In genomic region chr17:71697896-71698618, GRCm38 (mm10) we compare ENCODE assay signal across 14 mouse cellular contexts. TPM values are rescaled to one million over a fixed set of nuclear protein-coding genes. Genes with fewer than 3 reads are reported as not detected.
DNase-seq lines count a peak whose midpoint lies in the region; ATAC-seq and TF ChIP-seq lines count a peak whose summit lies in the region.
"Had no signal": no experiment of that assay in that cellular context is flagged by ENCODE, and none has a peak within 500 bp of the region (broad histone marks: within the 10 kb centered on the region; RNA-seq: fewer than 3 reads in every experiment).

No protein-coding gene starts in this region.

- no peak overlapping the region for H3K9ac ChIP-seq in stomach, embryonic 16.5 days (ENCODE audit: low read length)
- H3K9ac ChIP-seq in stomach, postnatal 0 days (ENCODE audit: low read length), result no peak overlapping the region
- no peak overlapping the region for H3K9ac ChIP-seq in heart, embryonic 16.5 days (ENCODE audit: low read length)
- H3K9ac ChIP-seq: forebrain, embryonic 13.5 days; hindbrain, embryonic 12.5 days; liver, embryonic 14.5 days; midbrain, embryonic 13.5 days had no signal

- peaks cover 2% of the 10 kb centered on the region; the same call in 1 of the 2 replicates for H3K4me1 ChIP-seq in stomach, embryonic 16.5 days (ENCODE audit: control insufficient read depth, insufficient read depth, low read length)
- no peaks in the 10 kb centered on the region for H3K4me1 ChIP-seq in stomach, postnatal 0 days (replicated peaks; ENCODE audit: control insufficient read depth, insufficient read depth)
- H3K4me1 ChIP-seq in heart, embryonic 16.5 days (ENCODE audit: control insufficient read depth, insufficient read depth, low read length), result peaks cover 19% of the 10 kb centered on the region

- H3K36me3 ChIP-seq in stomach, embryonic 16.5 days (ENCODE audit: control insufficient read depth, insufficient read depth, low read length), result no peaks in the 10 kb centered on the region
- no peaks in the 10 kb centered on the region for H3K36me3 ChIP-seq in stomach, postnatal 0 days (ENCODE audit: control insufficient read depth, insufficient read depth, low read length)
- H3K36me3 ChIP-seq in heart, embryonic 16.5 days (ENCODE audit: control insufficient read depth, insufficient read depth), result no peaks in the 10 kb centered on the region
- H3K36me3 ChIP-seq: hindbrain, embryonic 12.5 days; midbrain, embryonic 13.5 days had no signal

- no peak overlapping the region for H3K27ac ChIP-seq in stomach, embryonic 16.5 days (ENCODE audit: low read length)
- no peak overlapping the region for H3K27ac ChIP-seq in stomach, postnatal 0 days (replicated peaks)
- H3K27ac ChIP-seq in heart, embryonic 16.5 days (ENCODE audit: low read length), result peak overlapping the region; percentile 91
- H3K27ac ChIP-seq: forebrain, embryonic 13.5 days; hindbrain, embryonic 12.5 days; liver, embryonic 14.5 days; midbrain, embryonic 13.5 days had no signal

- no peaks in the 10 kb centered on the region for H3K27me3 ChIP-seq in stomach, embryonic 16.5 days (ENCODE audit: control insufficient read depth, insufficient read depth, low read length)
- no peaks in the 10 kb centered on the region for H3K27me3 ChIP-seq in stomach, postnatal 0 days (ENCODE audit: control insufficient read depth, insufficient read depth, low read length)
- no peaks in the 10 kb centered on the region for H3K27me3 ChIP-seq in heart, embryonic 16.5 days (ENCODE audit: control insufficient read depth, insufficient read depth, low read length)
- H3K27me3 ChIP-seq: forebrain, embryonic 13.5 days; hindbrain, embryonic 12.5 days; midbrain, embryonic 13.5 days had no signal

- ATAC-seq in stomach, embryonic 16.5 days (ENCODE audit: insufficient read depth, low FRiP score), result 0 out of 2 replicates have a peak, but pooled peaks have one; percentile 15
- no peak for ATAC-seq in stomach, postnatal 0 days (ENCODE audit: low FRiP score, low TSS enrichment)
- peak; percentile 91 for ATAC-seq in heart, embryonic 16.5 days (replicated peaks; ENCODE audit: extremely low read depth, insufficient read depth, low FRiP score)
- ATAC-seq: forebrain, embryonic 13.5 days; midbrain, embryonic 13.5 days had no signal

- no peaks in the 10 kb centered on the region for H3K9me3 ChIP-seq in stomach, embryonic 16.5 days (replicated peaks; ENCODE audit: control insufficient read depth, low read length)
- no peaks in the 10 kb centered on the region for H3K9me3 ChIP-seq in stomach, postnatal 0 days (ENCODE audit: control insufficient read depth, low read length)
- no peaks in the 10 kb centered on the region for H3K9me3 ChIP-seq in heart, embryonic 16.5 days (replicated peaks; ENCODE audit: control insufficient read depth, low read length)
- H3K9me3 ChIP-seq: forebrain, embryonic 13.5 days; hindbrain, embryonic 12.5 days; midbrain, embryonic 13.5 days had no signal

- TF ChIP-seq CTCF in stomach, postnatal 0 days (IDR thresholded peaks at IDR 0.05; ENCODE audit: low read depth), result no peak

- WGBS in stomach, embryonic 16.5 days, result 64% methylated on average over 11 of the region's 11 CpGs
- WGBS in stomach, postnatal 0 days, result 61% methylated on average over 11 of the region's 11 CpGs
- 42% methylated on average over 11 of the region's 11 CpGs for WGBS in heart, embryonic 16.5 days

- H3K4me3 ChIP-seq in stomach, embryonic 16.5 days (replicated peaks; ENCODE audit: low read length), result no peak overlapping the region
- no peak overlapping the region for H3K4me3 ChIP-seq in stomach, postnatal 0 days (ENCODE audit: low read depth, low read length)
- H3K4me3 ChIP-seq in heart, embryonic 16.5 days (ENCODE audit: low read length), result no peak overlapping the region
- H3K4me3 ChIP-seq: forebrain, embryonic 13.5 days; hindbrain, embryonic 12.5 days; midbrain, embryonic 13.5 days had no signal

- no peak for TF ChIP-seq EP300 in stomach, postnatal 0 days (optimal IDR thresholded peaks at IDR 0.05)

- DNase-seq in adrenal gland, postnatal 10 days, result peak; percentile 13
- no peak for DNase-seq in adrenal gland, adult 8-10 months
- DNase-seq in stomach, postnatal 0 days (ENCODE audit: low spot score), result no peak
- DNase-seq in embryo, embryonic 10 days (ENCODE audit: low spot score), result no peak
- no peak for DNase-seq in MN1 (ENCODE audit: low spot score)
- no peak for DNase-seq in cerebellum, adult 11 months
- DNase-seq: thymus, postnatal 14 days had no signal

- H3K4me2 ChIP-seq in stomach, embryonic 16.5 days (ENCODE audit: low read depth, low read length), result no peak overlapping the region
- H3K4me2 ChIP-seq in stomach, postnatal 0 days (replicated peaks; ENCODE audit: low read depth), result no peak overlapping the region
- 0 out of 2 replicates have a peak overlapping the region, but pooled peaks have one; percentile 8 for H3K4me2 ChIP-seq in heart, embryonic 16.5 days (ENCODE audit: low read depth, low read length)
- H3K4me2 ChIP-seq: forebrain, embryonic 13.5 days; hindbrain, embryonic 12.5 days; midbrain, embryonic 13.5 days had no signal

RNA-seq across cellular contexts. Expression of gene Togaram2, which starts 25.0 kb away (rescaled TPM):
- under 1 TPM; 0.27 to 0.33 TPM for total RNA-seq in adrenal gland, postnatal 10 days (2021)
- under 1 TPM in 2 of 4 experiments, not detected in 2; 0.19 to 0.28 TPM for total RNA-seq in adrenal gland, adult 8-10 months (2022)
- 0.75 and 1.2 TPM in 2 replicates for polyA plus RNA-seq in stomach, embryonic 16.5 days (2015; fragmentation: Nextera tagmentation; extraction: Ambion mirVana)
- 0.55 and 0.68 TPM in 2 replicates for polyA plus RNA-seq in stomach, postnatal 0 days (2015; fragmentation: Nextera tagmentation; extraction: Ambion mirVana)
- 2.3 and 3.1 TPM in 2 replicates for polyA plus RNA-seq in heart, embryonic 16.5 days (2015; fragmentation: Nextera tagmentation; extraction: Ambion mirVana)

RNA-seq across cellular contexts. Expression of gene Pcare, which starts 54.6 kb away (rescaled TPM):
- not detected for total RNA-seq in adrenal gland, postnatal 10 days (2021)
- not detected for total RNA-seq in adrenal gland, adult 8-10 months (2022)
- polyA plus RNA-seq in stomach, embryonic 16.5 days (2015; fragmentation: Nextera tagmentation; extraction: Ambion mirVana), result not detected in 2 replicates
- 0.04 TPM in 1 of 2 replicates, not detected in the other for polyA plus RNA-seq in stomach, postnatal 0 days (2015; fragmentation: Nextera tagmentation; extraction: Ambion mirVana)
- 0.03 TPM in 1 of 2 replicates, not detected in the other for polyA plus RNA-seq in heart, embryonic 16.5 days (2015; fragmentation: Nextera tagmentation; extraction: Ambion mirVana)
- polyA plus RNA-seq: forebrain, embryonic 13.5 days; hindbrain, embryonic 12.5 days; midbrain, embryonic 13.5 days; spleen, adult 2 months had no signal
